Mouse (Mus musculus): ENCODE results near the gene Focad. TPM values are rescaled to one million over a fixed set of nuclear protein-coding genes. Genes with fewer than 3 reads are reported as not detected.

Gene Focad
- polyA plus RNA-seq, 1 experiment: 3.7 TPM

DNA sequence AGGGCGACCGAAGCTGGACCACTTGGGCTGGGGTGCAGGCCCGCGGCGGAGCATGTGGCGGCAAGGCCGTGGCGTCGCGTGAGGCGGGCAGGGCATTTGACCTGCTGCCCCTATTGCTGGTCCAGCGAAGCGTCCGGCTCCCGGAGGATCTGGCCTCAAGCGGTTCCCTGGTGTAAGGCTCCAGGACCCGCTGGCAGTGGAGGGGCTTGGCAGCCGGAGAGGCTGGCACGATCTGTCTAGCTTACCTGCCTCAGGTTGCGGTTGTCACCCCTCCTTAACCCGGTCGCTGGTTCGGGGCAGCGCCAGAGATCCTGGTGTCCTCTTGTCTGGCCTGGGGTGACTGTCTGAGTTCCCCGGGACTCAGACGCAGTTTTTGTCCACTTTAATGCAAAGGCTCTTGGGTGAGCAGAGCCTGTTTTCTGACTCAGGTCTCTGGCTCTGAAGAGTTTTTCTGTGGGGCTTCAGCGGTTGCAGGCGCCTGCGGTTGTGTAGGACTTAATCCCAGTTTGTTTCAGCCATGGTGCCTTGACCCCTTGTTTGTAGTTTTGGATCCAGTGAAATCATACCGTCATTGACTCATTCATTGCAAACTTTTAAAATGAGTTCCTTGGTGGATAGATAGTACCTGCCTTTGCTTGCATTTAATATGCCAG, 465 bp downstream of the Focad start:
- no peaks in the 10 kb centered on the region for H3K4me1 ChIP-seq (ENCODE audit: control insufficient read depth, insufficient read depth, low read length)
- TF ChIP-seq CTCF (IDR thresholded peaks at IDR 0.05; ENCODE audit: low read depth, low read length) (no peak), POLR2A (IDR thresholded peaks at IDR 0.05; ENCODE audit: borderline replicate concordance, low read depth, low read length) (no peak)
- H3K27ac ChIP-seq (ENCODE audit: insufficient read depth, low read depth, low read length): peak overlapping the region; percentile 39
- H3K4me3 ChIP-seq (ENCODE audit: insufficient read depth, low read length): peak overlapping the region; percentile 86

DNA sequence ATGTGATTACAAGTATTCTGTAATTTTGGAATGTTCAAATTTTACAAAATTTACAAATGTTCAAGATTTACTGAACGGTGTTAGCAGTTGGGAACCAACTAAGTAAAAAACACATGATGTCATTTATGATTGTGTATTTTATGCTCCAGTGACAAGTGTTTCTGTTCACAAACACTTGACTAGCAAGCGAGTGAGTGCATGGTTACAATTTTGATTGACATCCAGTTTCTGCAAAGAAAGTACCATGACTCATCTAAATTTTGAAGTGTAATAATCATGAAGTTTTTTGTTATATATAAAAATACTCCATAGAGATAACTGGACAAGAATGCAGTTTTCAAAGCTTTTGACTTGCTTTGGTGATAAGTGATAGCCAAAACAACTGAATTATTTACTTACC, 1.3 kb downstream of the Focad start:
- no peak overlapping the region for H3K4me3 ChIP-seq (ENCODE audit: insufficient read depth, low read length)
- no peak for TF ChIP-seq CTCF (IDR thresholded peaks at IDR 0.05; ENCODE audit: low read depth, low read length)
- TF ChIP-seq POLR2A (IDR thresholded peaks at IDR 0.05; ENCODE audit: borderline replicate concordance, low read depth, low read length): no peak
- no peak overlapping the region for H3K27ac ChIP-seq (ENCODE audit: insufficient read depth, low read depth, low read length)
- no peaks in the 10 kb centered on the region for H3K4me1 ChIP-seq (ENCODE audit: control insufficient read depth, insufficient read depth, low read length)

DNA sequence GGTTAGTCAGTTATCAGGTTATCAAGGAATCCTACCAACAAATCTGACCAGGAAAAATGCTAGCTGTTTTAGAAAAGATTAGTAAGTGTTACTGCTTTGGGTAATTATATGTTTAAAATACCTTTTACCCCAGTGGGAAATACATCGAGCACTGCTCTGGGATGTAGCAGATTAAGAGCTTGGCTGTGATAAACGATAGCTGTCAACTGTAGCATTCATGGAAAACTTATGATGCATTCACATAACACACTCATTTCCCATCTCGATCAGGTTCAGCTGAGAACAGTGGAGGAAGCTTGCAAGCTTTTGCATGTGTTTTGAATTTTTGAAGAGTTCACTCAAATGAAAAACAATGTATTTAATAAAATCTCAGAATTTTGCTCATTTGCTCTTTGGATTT, 14.2 kb downstream of the Focad start:
- H3K4me3 ChIP-seq (ENCODE audit: insufficient read depth, low read length): no peak overlapping the region
- H3K4me1 ChIP-seq (ENCODE audit: control insufficient read depth, insufficient read depth, low read length): no peaks in the 10 kb centered on the region
- H3K27ac ChIP-seq (ENCODE audit: insufficient read depth, low read depth, low read length): no peak overlapping the region
- TF ChIP-seq CTCF (IDR thresholded peaks at IDR 0.05; ENCODE audit: low read depth, low read length) (no peak), POLR2A (IDR thresholded peaks at IDR 0.05; ENCODE audit: borderline replicate concordance, low read depth, low read length) (no peak)

DNA sequence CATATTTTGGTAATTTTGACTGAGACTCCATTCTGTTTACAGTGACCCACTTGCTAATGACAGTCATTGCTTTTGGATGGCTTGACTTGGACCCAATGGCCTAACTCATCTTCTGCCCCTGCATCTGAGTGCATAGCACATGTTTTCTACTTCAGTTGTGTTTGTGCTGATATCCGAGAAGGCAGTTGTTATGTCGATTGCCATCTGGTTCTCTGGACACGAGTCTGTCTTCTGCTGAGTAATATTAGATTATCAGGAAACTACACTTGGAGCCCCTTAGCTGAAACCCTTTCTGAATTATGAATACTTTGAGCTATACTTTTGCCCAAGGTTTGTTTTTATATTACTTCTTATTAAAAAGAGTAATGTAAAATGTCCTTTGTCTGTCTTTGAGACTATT, 22.9 kb downstream of the Focad start:
- Histone ChIP-seq H3K4me3 (ENCODE audit: insufficient read depth, low read length) (no peak overlapping the region), H3K27ac (ENCODE audit: insufficient read depth, low read depth, low read length) (no peak overlapping the region), H3K4me1 (ENCODE audit: control insufficient read depth, insufficient read depth, low read length) (peaks cover 19% of the 10 kb centered on the region)
- TF ChIP-seq CTCF (IDR thresholded peaks at IDR 0.05; ENCODE audit: low read depth, low read length) (no peak), POLR2A (IDR thresholded peaks at IDR 0.05; ENCODE audit: borderline replicate concordance, low read depth, low read length) (no peak)

DNA sequence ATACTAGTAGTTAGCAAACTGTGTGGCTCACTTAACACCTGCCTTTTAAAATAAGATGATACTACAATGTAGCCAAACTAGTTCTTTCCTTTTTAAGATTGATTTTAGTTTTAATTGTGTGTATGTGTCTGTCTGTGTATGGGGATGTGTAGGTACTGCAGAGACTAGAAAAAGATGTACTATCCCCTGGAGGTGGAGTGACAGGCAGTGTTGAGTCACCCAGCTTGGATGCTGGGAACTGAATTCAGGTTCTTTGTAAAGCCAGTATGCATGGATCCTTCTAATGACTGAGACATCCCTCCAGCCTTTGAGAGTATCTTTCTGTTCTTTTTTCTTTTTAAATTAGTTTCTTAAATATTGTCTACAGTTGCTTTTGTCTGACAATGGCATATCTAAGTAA, 23.5 kb downstream of the Focad start:
- Histone ChIP-seq H3K4me1 (ENCODE audit: control insufficient read depth, insufficient read depth, low read length) (peaks cover 20% of the 10 kb centered on the region), H3K27ac (ENCODE audit: insufficient read depth, low read depth, low read length) (no peak overlapping the region), H3K4me3 (ENCODE audit: insufficient read depth, low read length) (no peak overlapping the region)
- no peak for TF ChIP-seq POLR2A (IDR thresholded peaks at IDR 0.05; ENCODE audit: borderline replicate concordance, low read depth, low read length)
- no peak for TF ChIP-seq CTCF (IDR thresholded peaks at IDR 0.05; ENCODE audit: low read depth, low read length)

DNA sequence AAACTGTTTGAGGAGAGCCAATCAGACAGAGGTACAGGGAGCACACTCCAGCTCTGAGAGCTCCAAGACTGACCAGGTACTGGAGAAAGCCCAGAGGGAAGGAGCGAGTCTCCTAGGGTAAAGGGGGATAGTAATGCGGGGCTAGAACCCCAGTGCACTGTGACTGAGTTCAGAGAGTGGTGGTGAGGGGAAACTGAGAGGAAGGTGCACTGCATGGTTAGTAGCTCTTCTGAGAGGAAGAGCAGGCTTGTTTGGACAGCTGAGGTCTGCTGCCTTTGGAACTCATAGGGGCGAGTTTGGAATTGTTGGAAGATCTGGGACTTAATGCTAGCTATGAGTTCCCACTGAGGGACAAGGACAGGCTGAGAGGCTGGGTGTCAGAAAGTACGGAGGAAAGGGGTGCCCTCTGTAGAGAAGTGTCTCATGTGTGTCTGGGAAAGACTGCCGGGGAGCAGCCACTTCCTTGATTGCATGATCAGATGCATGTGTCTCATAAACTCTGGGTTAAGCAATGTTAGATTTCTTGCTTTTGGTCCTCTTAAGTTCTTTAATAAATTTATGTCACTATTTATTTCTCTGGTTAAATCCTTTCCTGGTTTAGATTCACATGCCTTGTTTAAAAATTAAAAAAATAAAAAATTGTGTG, 24.4 kb downstream of the Focad start:
- H3K4me3 ChIP-seq (ENCODE audit: insufficient read depth, low read length): peak overlapping the region; percentile 31
- H3K27ac ChIP-seq (ENCODE audit: insufficient read depth, low read depth, low read length): peak overlapping the region; percentile 12; the same call in 1 of the 2 replicates
- H3K4me1 ChIP-seq (ENCODE audit: control insufficient read depth, insufficient read depth, low read length): peaks cover 22% of the 10 kb centered on the region
- TF ChIP-seq POLR2A (IDR thresholded peaks at IDR 0.05; ENCODE audit: borderline replicate concordance, low read depth, low read length): no peak
- no peak for TF ChIP-seq CTCF (IDR thresholded peaks at IDR 0.05; ENCODE audit: low read depth, low read length)

DNA sequence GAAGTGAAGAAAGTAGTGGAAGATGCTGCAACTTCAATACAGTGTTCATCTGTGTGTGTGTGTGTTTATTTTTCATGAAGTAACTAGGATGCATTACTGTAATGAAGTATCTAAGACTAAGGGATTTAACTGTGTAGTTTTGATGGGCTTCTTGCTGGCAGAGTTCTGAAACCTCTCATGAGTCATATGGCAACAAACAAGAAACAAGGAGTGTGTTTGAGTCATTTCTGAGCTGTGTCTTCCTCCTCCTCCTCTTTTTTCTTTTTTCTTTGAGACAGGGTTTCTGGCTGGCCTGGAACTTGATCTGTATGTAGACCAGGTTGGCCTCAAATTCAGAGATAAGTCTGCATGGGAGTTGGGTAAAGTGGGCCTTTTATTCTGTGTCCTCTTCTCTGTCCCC, 25.7 kb downstream of the Focad start:
- Histone ChIP-seq H3K27ac (ENCODE audit: insufficient read depth, low read depth, low read length) (no peak overlapping the region), H3K4me3 (ENCODE audit: insufficient read depth, low read length) (no peak overlapping the region), H3K4me1 (ENCODE audit: control insufficient read depth, insufficient read depth, low read length) (peaks cover 24% of the 10 kb centered on the region)
- TF ChIP-seq POLR2A (IDR thresholded peaks at IDR 0.05; ENCODE audit: borderline replicate concordance, low read depth, low read length): no peak
- TF ChIP-seq CTCF (IDR thresholded peaks at IDR 0.05; ENCODE audit: low read depth, low read length): no peak

DNA sequence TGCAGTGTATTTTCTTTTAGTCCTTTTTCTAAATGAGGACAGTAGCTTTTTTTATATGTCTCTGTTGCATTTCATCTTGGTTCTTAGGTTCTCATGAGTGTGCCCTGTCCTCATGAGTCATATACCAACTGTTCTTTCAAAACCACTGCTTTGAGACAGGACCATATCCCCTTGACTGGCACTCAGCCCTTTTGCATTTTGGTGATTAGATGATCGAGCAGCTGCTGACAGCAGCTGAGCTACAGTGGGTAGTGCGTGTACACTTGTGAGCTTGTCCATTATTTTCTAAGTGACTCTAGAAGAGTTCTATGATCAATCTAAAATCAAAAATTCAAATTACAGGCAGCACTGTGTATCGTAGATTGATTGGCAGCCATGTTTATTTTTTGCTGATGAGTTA, 28.0 kb downstream of the Focad start:
- no peak overlapping the region for H3K4me3 ChIP-seq (ENCODE audit: insufficient read depth, low read length)
- peaks cover 23% of the 10 kb centered on the region for H3K4me1 ChIP-seq (ENCODE audit: control insufficient read depth, insufficient read depth, low read length)
- H3K27ac ChIP-seq (ENCODE audit: insufficient read depth, low read depth, low read length): no peak overlapping the region
- TF ChIP-seq POLR2A (IDR thresholded peaks at IDR 0.05; ENCODE audit: borderline replicate concordance, low read depth, low read length) (no peak), CTCF (IDR thresholded peaks at IDR 0.05; ENCODE audit: low read depth, low read length) (no peak)

DNA sequence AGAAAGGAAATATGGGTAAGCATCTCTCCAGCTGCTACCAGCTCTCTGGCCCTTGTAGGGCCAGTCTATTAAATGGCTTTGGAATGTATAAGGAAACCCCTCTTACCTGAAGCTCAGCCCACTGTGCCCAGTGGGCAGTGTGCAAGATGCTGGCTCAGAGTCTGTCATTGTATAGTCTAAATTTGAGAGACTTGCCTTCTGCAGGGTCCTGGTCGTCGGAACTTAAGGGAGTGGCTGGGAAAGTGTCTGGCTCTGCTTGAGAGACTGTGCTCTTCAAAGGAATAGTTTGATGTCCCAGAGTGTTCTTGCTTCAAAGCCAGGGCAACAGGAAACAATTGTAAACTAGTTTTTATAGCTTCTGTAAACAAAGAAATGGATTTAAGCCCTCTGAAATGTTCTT, 41.5 kb downstream of the Focad start:
- TF ChIP-seq POLR2A (IDR thresholded peaks at IDR 0.05; ENCODE audit: borderline replicate concordance, low read depth, low read length): no peak
- TF ChIP-seq CTCF (IDR thresholded peaks at IDR 0.05; ENCODE audit: low read depth, low read length): no peak

DNA sequence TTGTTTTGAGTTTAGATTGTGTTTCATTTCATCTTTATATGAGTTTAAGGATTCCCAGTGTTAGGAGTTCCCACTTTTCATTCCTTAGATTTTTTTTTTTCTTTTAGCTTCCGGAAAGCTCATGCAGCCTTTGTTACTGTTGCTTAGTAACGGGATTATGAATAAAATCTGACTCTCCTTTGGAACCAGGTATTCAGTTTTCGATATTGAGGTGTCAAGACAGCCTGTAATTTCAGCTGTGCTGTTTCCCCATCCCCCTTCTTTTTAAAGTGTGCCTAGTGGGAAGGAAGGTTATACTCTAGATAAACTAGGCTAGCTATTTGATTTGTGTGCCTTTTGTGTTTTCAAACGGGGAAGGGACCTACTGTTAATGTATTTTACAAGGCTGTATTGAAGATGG, 42.1 kb downstream of the Focad start:
- Histone ChIP-seq H3K4me1 (ENCODE audit: control insufficient read depth, insufficient read depth, low read length) (peaks cover 18% of the 10 kb centered on the region), H3K27ac (ENCODE audit: insufficient read depth, low read depth, low read length) (no peak overlapping the region), H3K4me3 (ENCODE audit: insufficient read depth, low read length) (no peak overlapping the region)
- TF ChIP-seq POLR2A (IDR thresholded peaks at IDR 0.05; ENCODE audit: borderline replicate concordance, low read depth, low read length) (no peak), CTCF (IDR thresholded peaks at IDR 0.05; ENCODE audit: low read depth, low read length) (no peak)

More for the DNA sequence above, 41.5 kb downstream of the Focad start:
- H3K4me1 ChIP-seq (ENCODE audit: control insufficient read depth, insufficient read depth, low read length): peaks cover 18% of the 10 kb centered on the region
- H3K27ac ChIP-seq (ENCODE audit: insufficient read depth, low read depth, low read length): no peak overlapping the region
- H3K4me3 ChIP-seq (ENCODE audit: insufficient read depth, low read length): no peak overlapping the region
